Mouse (Mus musculus) hindbrain, embryonic 11.5 days (tissue): ENCODE data around the gene Wdpcp. TPM values are rescaled to one million over a fixed set of nuclear protein-coding genes. Genes with fewer than 3 reads are reported as not detected.

Experiments used
- ATAC-seq: fragments of 200-750 bp; cut with Nextera tagmentation; 2 replicates; pipeline ENCODE4 v1.8.0; 2017; ENCODE audit warnings: mild to moderate bottlenecking, moderate TSS enrichment, moderate library complexity; ENCODE audit not compliant: low FRiP score
- DNase-seq: peaks from one replicate; pipeline ENCODE4 v3.0.0-alpha.2; 2015; ENCODE audit warnings: low spot score
- H3K27ac ChIP-seq: fragments of 300-500 bp; sonication (generic); 2 replicates; pipeline ENCODE4 v1.5.1; 2014; ENCODE audit warnings: mild to moderate bottlenecking, low read depth, low read length
- H3K27me3 ChIP-seq: fragments of 300-500 bp; sonication (generic); 2 replicates; pipeline ENCODE4 v1.6.1; 2014; ENCODE audit warnings: mild to moderate bottlenecking, low read length, moderate library complexity, mixed read lengths; ENCODE audit not compliant: control insufficient read depth, insufficient read depth
- H3K36me3 ChIP-seq: fragments of 300-500 bp; sonication (generic); 2 replicates; pipeline ENCODE4 v1.6.1; 2014; ENCODE audit warnings: mild to moderate bottlenecking, low read length, moderate library complexity, mixed read lengths; ENCODE audit not compliant: control insufficient read depth, insufficient read depth
- H3K4me1 ChIP-seq: fragments of 300-500 bp; sonication (generic); replicated peaks from 2 replicates; pipeline ENCODE4 v1.6.1; 2014; ENCODE audit warnings: low read length, mixed read lengths; ENCODE audit not compliant: control insufficient read depth, insufficient read depth
- H3K4me2 ChIP-seq: fragments of 300-500 bp; sonication (generic); replicated peaks from 2 replicates; pipeline ENCODE4 v1.6.1; 2014; ENCODE audit warnings: mild to moderate bottlenecking, low read depth, low read length
- H3K4me3 ChIP-seq: fragments of 300-500 bp; sonication (generic); 2 replicates; pipeline ENCODE4 v1.5.1; 2014; ENCODE audit warnings: low read depth, low read length
- H3K9ac ChIP-seq: fragments of 300-500 bp; sonication (generic); 2 replicates; pipeline ENCODE4 v1.6.1; 2014; ENCODE audit warnings: low read depth, low read length
- H3K9me3 ChIP-seq: fragments of 300-500 bp; sonication (generic); 2 replicates; pipeline ENCODE4 v1.6.1; 2016; ENCODE audit warnings: low read length; ENCODE audit not compliant: control insufficient read depth
- WGBS: fragments of 180-500 bp; shearing (Covaris S2); extraction: QIAGEN DNeasy Blood & Tissue Kit; methylation state at CpG from one replicate; pipeline ENCODE4 v1.1.7; 2014; 5-methylcytosine and 5-hydroxymethylcytosine counted together
- polyA plus RNA-seq: library from polyadenylated mRNA; unstranded; fragments of >200 nt; fragmentation: Nextera tagmentation; extraction: Ambion mirVana; gene quantifications from 2 replicates; pipeline ENCODE4 v1.2.1, GENCODE M21; 2014

Gene Wdpcp
- polyA plus RNA-seq, 1 experiment from 2014 or later: 13.8 TPM

- H3K9ac ChIP-seq: no peak overlapping the region
- 61% methylated on average over 3 of the region's 3 CpGs for WGBS
- H3K36me3 ChIP-seq: no peaks in the 10 kb centered on the region
- ATAC-seq: peak; percentile 23
- H3K4me2 ChIP-seq: no peak overlapping the region
- no peaks in the 10 kb centered on the region for H3K4me1 ChIP-seq
- no peak overlapping the region for H3K4me3 ChIP-seq
- no peak overlapping the region for H3K27ac ChIP-seq
- no peaks in the 10 kb centered on the region for H3K9me3 ChIP-seq
- H3K27me3 ChIP-seq: no peaks in the 10 kb centered on the region
- DNase-seq: no peak
Observed at GRCm38 (mm10) chr11:21868675-21869074, 296.6 kb downstream of the Wdpcp start.

GRCm38 (mm10) chr11:21870863-21871262 is 298.8 kb downstream of the Wdpcp start:
- no peaks in the 10 kb centered on the region for H3K4me1 ChIP-seq
- no peak for DNase-seq
- no peaks in the 10 kb centered on the region for H3K36me3 ChIP-seq
- 92% methylated on average over 1 of the region's 1 CpGs for WGBS
- H3K4me2 ChIP-seq: no peak overlapping the region
- H3K27me3 ChIP-seq: no peaks in the 10 kb centered on the region
- no peak overlapping the region for H3K9ac ChIP-seq
- no peak overlapping the region for H3K4me3 ChIP-seq
- H3K9me3 ChIP-seq: no peaks in the 10 kb centered on the region
- no peak for ATAC-seq
- no peak overlapping the region for H3K27ac ChIP-seq

- Histone ChIP-seq H3K4me1 (no peaks in the 10 kb centered on the region), H3K9ac (no peak overlapping the region), H3K4me3 (no peak overlapping the region), H3K4me2 (no peak overlapping the region), H3K27me3 (no peaks in the 10 kb centered on the region), H3K27ac (no peak overlapping the region), H3K36me3 (no peaks in the 10 kb centered on the region), H3K9me3 (no peaks in the 10 kb centered on the region)
- DNase-seq (no peak), ATAC-seq (no peak)
- WGBS: 80% methylated on average over 4 of the region's 4 CpGs
Observed at GRCm38 (mm10) chr11:21871728-21872127, 299.7 kb downstream of the Wdpcp start.

- ATAC-seq (no peak), DNase-seq (no peak)
- Histone ChIP-seq H3K4me2 (no peak overlapping the region), H3K4me3 (no peak overlapping the region), H3K4me1 (no peaks in the 10 kb centered on the region), H3K27ac (no peak overlapping the region), H3K9me3 (no peaks in the 10 kb centered on the region), H3K27me3 (no peaks in the 10 kb centered on the region), H3K36me3 (no peaks in the 10 kb centered on the region), H3K9ac (no peak overlapping the region)
- WGBS: 90% methylated on average over 2 of the region's 2 CpGs
Observed at GRCm38 (mm10) chr11:21875077-21875476, 303.0 kb downstream of the Wdpcp start.

GRCm38 (mm10) chr11:21894696-21895095 is 322.7 kb downstream of the Wdpcp start:
- DNase-seq: no peak
- H3K36me3 ChIP-seq: no peaks in the 10 kb centered on the region
- H3K9me3 ChIP-seq: no peaks in the 10 kb centered on the region
- 79% methylated on average over 3 of the region's 3 CpGs for WGBS
- H3K9ac ChIP-seq: no peak overlapping the region
- no peaks in the 10 kb centered on the region for H3K4me1 ChIP-seq
- H3K27me3 ChIP-seq: no peaks in the 10 kb centered on the region
- H3K4me2 ChIP-seq: no peak overlapping the region
- ATAC-seq: no peak
- no peak overlapping the region for H3K4me3 ChIP-seq
- H3K27ac ChIP-seq: no peak overlapping the region

- no peak for DNase-seq
- 91% methylated on average over 3 of the region's 3 CpGs for WGBS
- no peak overlapping the region for H3K4me2 ChIP-seq
- no peak overlapping the region for H3K27ac ChIP-seq
- no peaks in the 10 kb centered on the region for H3K4me1 ChIP-seq
- H3K27me3 ChIP-seq: no peaks in the 10 kb centered on the region
- no peaks in the 10 kb centered on the region for H3K36me3 ChIP-seq
- no peak overlapping the region for H3K4me3 ChIP-seq
- no peak overlapping the region for H3K9ac ChIP-seq
- ATAC-seq: no peak
- no peaks in the 10 kb centered on the region for H3K9me3 ChIP-seq
Observed at GRCm38 (mm10) chr11:21922531-21922930, 350.5 kb downstream of the Wdpcp start.

Other genes with a start within 250 kb of the Wdpcp start
- 71.7 and 75.6 TPM in 2 replicates for gene Ugp2, start 201.0 kb upstream of the Wdpcp start, polyA plus RNA-seq
- gene Mdh1, start 132 bp downstream of the Wdpcp start, polyA plus RNA-seq: 428 and 430 TPM in 2 replicates